Mouse (Mus musculus) midbrain, embryonic 13.5 days (tissue): ENCODE data around the gene Tyrobp. TPM values are rescaled to one million over a fixed set of nuclear protein-coding genes. Genes with fewer than 3 reads are reported as not detected.

Experiments
- ATAC-seq: fragments of 200-750 bp; cut with Nextera tagmentation; 2 replicates; pipeline ENCODE4 v1.8.0; 2017; ENCODE audit warnings: mild to moderate bottlenecking, moderate TSS enrichment, moderate library complexity
- H3K27ac ChIP-seq: fragments of 300-500 bp; sonication (generic); 2 replicates; pipeline ENCODE4 v1.5.1; 2015; ENCODE audit warnings: inconsistent platforms, mild to moderate bottlenecking, moderate library complexity
- H3K27me3 ChIP-seq: fragments of 300-500 bp; sonication (generic); 2 replicates; pipeline ENCODE4 v1.6.1; 2015; ENCODE audit warnings: mild to moderate bottlenecking, inconsistent platforms
- H3K36me3 ChIP-seq: fragments of 300-500 bp; sonication (generic); 2 replicates; pipeline ENCODE4 v1.6.1; 2015; ENCODE audit warnings: mild to moderate bottlenecking, inconsistent platforms
- H3K4me1 ChIP-seq: fragments of 300-500 bp; sonication (generic); replicated peaks from 2 replicates; pipeline ENCODE4 v1.6.1; 2015; ENCODE audit warnings: inconsistent platforms
- H3K4me2 ChIP-seq: fragments of 300-500 bp; sonication (generic); replicated peaks from 2 replicates; pipeline ENCODE4 v1.6.1; 2015; ENCODE audit warnings: moderate library complexity, mild to moderate bottlenecking, inconsistent platforms
- H3K4me3 ChIP-seq: fragments of 300-500 bp; sonication (generic); replicated peaks from 2 replicates; pipeline ENCODE4 v1.5.1; 2015; ENCODE audit warnings: mild to moderate bottlenecking, inconsistent platforms
- H3K9ac ChIP-seq: fragments of 300-500 bp; sonication (generic); replicated peaks from 2 replicates; pipeline ENCODE4 v1.6.1; 2015; ENCODE audit warnings: mild to moderate bottlenecking, inconsistent platforms
- H3K9me3 ChIP-seq: fragments of 300-500 bp; sonication (generic); 2 replicates; pipeline ENCODE4 v1.6.1; 2016; ENCODE audit warnings: mild to moderate bottlenecking, inconsistent platforms
- WGBS: fragments of 180-500 bp; shearing (Covaris S2); methylation state at CpG from one replicate; pipeline ENCODE4 v1.1.7; 2015; 5-methylcytosine and 5-hydroxymethylcytosine counted together
- polyA plus RNA-seq: library from polyadenylated mRNA; unstranded; fragments of >200 nt; fragmentation: Nextera tagmentation; extraction: Ambion mirVana; gene quantifications from 2 replicates; pipeline ENCODE4 v1.2.1, GENCODE M21; 2015

The Tyrobp gene
- polyA plus RNA-seq, 1 experiment from 2014 or later = 23.8 TPM

DNA sequence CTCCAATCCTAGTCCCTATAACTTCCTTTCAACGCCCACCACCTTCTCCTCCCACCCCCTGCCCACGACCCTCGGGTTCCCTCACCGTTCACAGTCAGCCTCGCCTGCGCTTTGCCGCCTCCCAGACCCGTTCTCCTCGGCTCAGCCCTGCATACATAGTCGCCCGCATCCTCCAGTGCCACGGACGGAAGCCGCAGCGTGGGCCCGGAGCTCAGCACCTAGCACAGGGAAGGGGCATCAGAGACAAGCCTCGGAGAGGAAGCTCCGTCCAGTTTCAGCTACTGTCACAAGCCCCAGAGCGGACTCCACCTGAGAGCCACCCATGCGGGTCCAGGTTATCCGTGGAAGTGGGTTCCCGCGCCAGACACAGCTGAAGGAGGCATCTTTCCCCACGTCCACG is 39.8 kb downstream of the Tyrobp start:
- no peak overlapping the region for H3K9ac ChIP-seq
- no peak overlapping the region for H3K27ac ChIP-seq
- peaks cover 74% of the 10 kb centered on the region for H3K27me3 ChIP-seq
- no peak for ATAC-seq
- H3K9me3 ChIP-seq = no peaks in the 10 kb centered on the region
- H3K4me3 ChIP-seq = no peak overlapping the region; the same call in 1 of the 2 replicates
- H3K4me2 ChIP-seq = peak overlapping the region; percentile 22; the same call in 1 of the 2 replicates
- WGBS = 16% methylated on average over 25 of the region's 25 CpGs
- peaks cover 32% of the 10 kb centered on the region for H3K4me1 ChIP-seq
- no peaks in the 10 kb centered on the region for H3K36me3 ChIP-seq

DNA sequence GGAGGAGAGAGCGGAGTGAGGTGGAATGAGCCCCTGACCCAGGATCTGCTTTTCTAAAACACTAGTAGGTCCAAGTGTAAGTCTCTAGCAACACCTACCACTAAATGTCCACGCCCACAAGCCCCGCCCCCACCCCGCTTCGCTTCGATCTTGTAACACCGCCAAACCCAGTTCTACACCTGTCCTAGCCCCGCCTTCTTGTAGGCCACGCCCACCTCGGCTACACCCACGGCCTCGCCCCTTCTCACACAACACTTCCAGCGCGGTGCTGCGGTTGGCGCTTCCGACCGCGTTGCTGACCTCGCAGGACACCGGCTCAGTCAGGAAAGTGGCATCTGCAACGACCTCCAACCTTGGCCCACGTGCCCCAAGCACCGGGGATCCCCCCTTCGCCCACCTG is 40.2 kb downstream of the Tyrobp start:
- peaks cover 35% of the 10 kb centered on the region for H3K4me1 ChIP-seq
- ATAC-seq = no peak
- H3K9ac ChIP-seq = no peak overlapping the region
- H3K9me3 ChIP-seq = no peaks in the 10 kb centered on the region
- H3K36me3 ChIP-seq = no peaks in the 10 kb centered on the region
- 1% methylated on average over 25 of the region's 25 CpGs for WGBS
- H3K27ac ChIP-seq = no peak overlapping the region
- H3K4me2 ChIP-seq = peak overlapping the region; percentile 22; the same call in 1 of the 2 replicates
- no peak overlapping the region for H3K4me3 ChIP-seq
- peaks cover 78% of the 10 kb centered on the region for H3K27me3 ChIP-seq

DNA sequence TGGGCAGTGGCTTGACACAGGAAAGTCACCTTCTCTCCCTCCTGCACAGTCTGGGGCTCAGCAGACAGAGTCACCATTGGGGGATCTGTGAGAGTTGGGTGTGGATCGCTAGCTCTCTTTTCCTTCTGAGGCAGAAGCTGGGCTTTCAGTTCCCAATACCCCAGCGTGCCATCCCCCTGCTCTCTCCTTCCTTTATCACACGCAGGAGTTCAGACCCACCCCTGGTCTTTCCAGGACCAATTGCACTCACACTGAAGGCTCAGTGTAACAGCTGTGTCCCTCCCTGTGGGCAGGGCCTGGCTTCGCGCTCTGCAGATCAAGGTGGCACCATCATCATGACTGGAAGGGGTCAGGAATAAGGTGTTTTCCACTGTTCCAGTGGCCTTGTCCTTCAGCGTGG is 40.7 kb downstream of the Tyrobp start:
- WGBS = 14% methylated on average over 6 of the region's 6 CpGs
- peak overlapping the region; percentile 22; the same call in 1 of the 2 replicates for H3K4me2 ChIP-seq
- H3K4me1 ChIP-seq = peaks cover 35% of the 10 kb centered on the region
- H3K9me3 ChIP-seq = no peaks in the 10 kb centered on the region
- H3K27me3 ChIP-seq = peaks cover 82% of the 10 kb centered on the region
- no peaks in the 10 kb centered on the region for H3K36me3 ChIP-seq
- no peak for ATAC-seq
- H3K4me3 ChIP-seq = no peak overlapping the region
- H3K27ac ChIP-seq = no peak overlapping the region
- no peak overlapping the region for H3K9ac ChIP-seq

DNA sequence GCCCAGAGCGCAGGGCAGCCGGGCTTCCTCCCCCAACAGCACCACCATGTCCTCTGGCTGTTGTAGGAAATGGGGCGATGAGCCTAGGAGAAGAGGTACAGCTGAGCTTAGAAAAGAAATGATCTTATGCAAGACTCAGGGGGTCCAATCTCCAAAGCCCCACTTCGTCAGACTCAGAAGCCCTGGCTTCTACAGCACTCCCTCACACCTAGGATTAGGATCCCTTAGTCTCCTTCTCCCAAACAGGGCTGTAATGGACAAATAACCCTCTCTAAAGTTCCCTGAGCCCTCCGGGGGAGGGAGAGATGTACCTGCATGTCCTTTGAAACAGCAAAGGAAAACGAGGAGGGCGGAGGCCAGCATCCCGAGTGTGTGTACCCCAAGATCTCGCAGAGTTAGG is 42.9 kb downstream of the Tyrobp start:
- ATAC-seq = no peak
- Histone ChIP-seq H3K36me3 (no peaks in the 10 kb centered on the region), H3K9me3 (no peaks in the 10 kb centered on the region), H3K9ac (peak overlapping the region; percentile 50), H3K4me2 (peak overlapping the region; percentile 58), H3K27ac (no peak overlapping the region), H3K4me1 (peaks cover 35% of the 10 kb centered on the region), H3K27me3 (peaks cover 95% of the 10 kb centered on the region), H3K4me3 (peak overlapping the region; percentile 36)
- WGBS = under 1% methylated on average over 9 of the region's 9 CpGs

DNA sequence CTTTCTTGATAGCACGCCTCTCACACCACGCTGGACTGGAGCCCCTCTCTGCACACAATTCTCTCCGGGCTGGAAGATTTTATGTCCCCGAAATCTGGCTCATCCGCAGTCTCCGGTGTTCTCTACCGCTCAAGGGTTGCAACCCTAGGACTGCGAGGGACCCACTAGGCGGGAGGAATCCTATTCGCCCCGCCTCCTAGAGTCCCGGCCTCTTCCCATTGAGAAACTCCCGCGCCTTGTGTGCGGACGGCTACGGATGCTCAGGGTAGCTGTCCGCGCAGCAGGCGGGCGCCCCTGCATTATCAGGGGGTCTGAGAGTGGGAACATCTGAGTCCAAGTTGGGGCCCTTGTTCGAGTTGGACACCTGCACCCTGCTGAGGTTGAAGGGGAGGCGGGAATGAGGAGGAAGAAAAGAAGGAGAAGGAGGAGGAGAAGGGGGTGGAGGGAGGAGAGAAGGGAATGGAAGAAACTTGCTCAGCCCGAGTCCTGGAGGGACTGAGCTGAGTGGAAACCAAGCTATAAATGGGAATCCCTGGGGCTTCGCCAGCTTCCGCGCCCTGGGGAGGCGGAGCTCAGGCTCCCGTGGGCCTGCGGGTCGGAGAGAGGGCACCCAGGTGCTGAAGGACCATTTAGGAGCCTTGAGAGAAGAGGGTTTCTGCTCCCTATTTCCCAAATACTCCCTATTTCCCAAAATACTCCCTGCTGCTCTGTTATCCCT is 43.5 kb downstream of the Tyrobp start:
- peak overlapping the region; percentile 50 for H3K9ac ChIP-seq
- peaks cover 35% of the 10 kb centered on the region for H3K4me1 ChIP-seq
- under 1% methylated on average over 31 of the region's 31 CpGs for WGBS
- no peak overlapping the region for H3K27ac ChIP-seq
- peaks cover 97% of the 10 kb centered on the region for H3K27me3 ChIP-seq
- peak overlapping the region; percentile 36 for H3K4me3 ChIP-seq
- peak; percentile 62 for ATAC-seq
- no peaks in the 10 kb centered on the region for H3K9me3 ChIP-seq
- H3K36me3 ChIP-seq = no peaks in the 10 kb centered on the region
- peak overlapping the region; percentile 58 for H3K4me2 ChIP-seq

DNA sequence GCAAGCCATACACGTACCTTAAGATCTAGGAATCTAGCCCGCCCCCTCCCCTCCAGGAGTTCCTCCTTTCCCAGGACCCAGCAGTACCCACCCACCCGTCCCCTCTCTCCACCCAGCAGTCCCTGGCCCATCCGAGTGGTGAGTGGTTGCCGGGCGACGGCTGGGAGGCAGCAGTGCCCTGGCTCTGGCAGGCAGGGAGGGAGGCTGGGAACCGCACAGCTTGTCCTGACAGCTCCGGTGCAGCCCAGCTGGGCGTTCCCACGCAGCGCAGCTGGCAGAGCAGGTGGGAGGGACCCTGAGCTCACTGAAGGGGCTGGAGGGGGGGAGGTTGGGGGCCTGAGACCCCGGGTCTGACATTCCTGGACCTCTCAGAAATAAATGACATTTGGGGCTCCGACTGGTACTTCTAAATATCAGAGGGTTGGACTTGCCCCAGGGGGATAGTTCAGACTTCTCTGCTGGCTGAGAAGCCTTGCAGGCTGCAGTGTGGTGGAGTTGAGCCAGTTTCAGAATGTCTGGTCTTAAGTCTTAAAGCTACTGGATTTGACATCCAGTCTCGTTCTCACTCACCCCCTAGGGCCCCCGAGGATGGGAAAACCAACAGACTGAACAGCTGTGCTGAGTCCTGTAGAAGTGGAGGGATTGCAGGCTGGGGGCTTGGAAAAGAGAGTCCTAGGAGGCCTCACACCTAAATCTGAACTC is 44.2 kb downstream of the Tyrobp start, which contains the start of the genes Kirrel2 and Nphs1:
Kirrel2 (minus strand) TSS at position 62 of the 702 bp plus-strand sequence.
Nphs1 (plus strand) TSS at position 687 of the 702 bp plus-strand sequence.
- H3K4me1 ChIP-seq = peaks cover 35% of the 10 kb centered on the region
- no peak within 1 kb of the TSS for H3K27ac ChIP-seq
- no peaks in the 10 kb centered on the region for H3K36me3 ChIP-seq
- peak; percentile 93 for ATAC-seq
- peak within 1 kb of the TSS; percentile 50 for H3K9ac ChIP-seq
- H3K9me3 ChIP-seq = no peaks in the 10 kb centered on the region
- H3K4me2 ChIP-seq = peak within 1 kb of the TSS; percentile 58
- peaks cover 98% of the 10 kb centered on the region for H3K27me3 ChIP-seq
- under 1% methylated on average over 16 of the region's 16 CpGs for WGBS
- peak within 1 kb of the TSS; percentile 36 for H3K4me3 ChIP-seq

DNA sequence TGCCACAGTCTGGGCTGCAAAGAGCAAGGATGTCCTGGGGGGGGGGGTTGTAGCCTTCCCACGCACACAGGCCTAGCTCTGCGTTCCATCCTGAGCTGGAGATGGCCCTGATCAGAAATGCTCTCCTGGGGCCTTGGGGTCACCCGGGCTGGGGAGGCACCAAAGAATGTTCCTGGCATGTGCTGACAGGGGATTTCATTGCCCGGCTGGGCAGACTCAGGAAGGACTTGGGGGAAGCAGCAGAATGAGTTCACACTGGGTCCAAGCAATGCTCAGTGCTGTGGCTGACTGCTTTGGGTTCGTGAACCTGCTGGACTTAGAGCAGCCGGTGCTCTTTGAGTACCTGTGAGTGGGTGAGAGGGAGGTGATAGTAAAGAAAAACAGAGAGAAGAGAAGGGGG is 45.9 kb downstream of the Tyrobp start:
- Histone ChIP-seq H3K4me2 (no peak overlapping the region), H3K4me1 (peaks cover 25% of the 10 kb centered on the region), H3K9ac (no peak overlapping the region), H3K9me3 (no peaks in the 10 kb centered on the region), H3K4me3 (no peak overlapping the region), H3K27ac (no peak overlapping the region), H3K36me3 (no peaks in the 10 kb centered on the region), H3K27me3 (peaks cover 97% of the 10 kb centered on the region)
- ATAC-seq = no peak
- WGBS = 43% methylated on average over 6 of the region's 6 CpGs

DNA sequence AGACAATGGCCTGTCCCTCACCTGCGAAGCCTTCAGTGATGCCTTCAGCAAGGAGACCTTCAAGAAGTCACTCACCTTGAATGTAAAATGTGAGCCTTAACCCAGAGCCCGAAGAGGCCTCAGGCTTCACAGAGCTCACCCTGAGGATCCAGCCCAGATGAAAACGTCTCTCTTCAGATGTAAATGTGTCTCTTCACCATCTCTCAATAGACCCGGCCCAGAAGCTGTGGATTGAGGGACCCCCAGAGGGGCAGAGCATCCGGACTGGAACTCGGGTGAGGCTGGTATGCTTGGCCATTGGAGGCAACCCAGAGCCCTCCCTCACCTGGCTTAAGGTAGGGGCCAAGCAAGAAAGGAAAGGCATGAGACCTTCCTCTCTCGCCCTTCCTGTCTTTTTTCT is 50.0 kb downstream of the Tyrobp start:
- Histone ChIP-seq H3K9me3 (no peaks in the 10 kb centered on the region), H3K9ac (no peak overlapping the region), H3K4me3 (no peak overlapping the region), H3K4me1 (peaks cover 1% of the 10 kb centered on the region), H3K4me2 (no peak overlapping the region), H3K36me3 (no peaks in the 10 kb centered on the region), H3K27me3 (peaks cover 97% of the 10 kb centered on the region), H3K27ac (no peak overlapping the region)
- 25% methylated on average over 7 of the region's 7 CpGs for WGBS
- ATAC-seq = no peak

DNA sequence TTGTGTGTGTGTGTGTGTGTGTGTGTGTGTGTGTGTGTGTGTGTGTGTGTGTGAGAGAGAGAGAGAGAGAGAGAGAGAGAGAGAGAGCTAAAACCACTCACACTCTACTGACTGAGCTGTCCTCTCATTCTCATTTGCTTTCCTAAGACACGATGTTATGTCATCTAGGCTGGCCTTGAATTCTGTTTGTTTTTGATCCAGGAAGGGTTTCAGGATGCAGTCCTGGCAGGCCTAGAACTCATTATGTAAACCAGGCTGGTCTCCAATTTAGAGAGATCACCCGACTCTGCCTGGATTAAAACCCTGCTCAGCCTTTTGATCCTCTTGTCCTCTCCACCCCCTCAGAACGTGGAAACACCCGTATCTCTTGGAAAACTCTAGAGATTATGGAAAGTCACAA is 50.4 kb downstream of the Tyrobp start:
- Histone ChIP-seq H3K27me3 (peaks cover 95% of the 10 kb centered on the region), H3K9me3 (no peaks in the 10 kb centered on the region), H3K4me1 (no peaks in the 10 kb centered on the region), H3K27ac (no peak overlapping the region), H3K36me3 (no peaks in the 10 kb centered on the region), H3K9ac (no peak overlapping the region), H3K4me2 (no peak overlapping the region), H3K4me3 (no peak overlapping the region)
- WGBS = 8% methylated on average over 4 of the region's 4 CpGs
- ATAC-seq = no peak

DNA sequence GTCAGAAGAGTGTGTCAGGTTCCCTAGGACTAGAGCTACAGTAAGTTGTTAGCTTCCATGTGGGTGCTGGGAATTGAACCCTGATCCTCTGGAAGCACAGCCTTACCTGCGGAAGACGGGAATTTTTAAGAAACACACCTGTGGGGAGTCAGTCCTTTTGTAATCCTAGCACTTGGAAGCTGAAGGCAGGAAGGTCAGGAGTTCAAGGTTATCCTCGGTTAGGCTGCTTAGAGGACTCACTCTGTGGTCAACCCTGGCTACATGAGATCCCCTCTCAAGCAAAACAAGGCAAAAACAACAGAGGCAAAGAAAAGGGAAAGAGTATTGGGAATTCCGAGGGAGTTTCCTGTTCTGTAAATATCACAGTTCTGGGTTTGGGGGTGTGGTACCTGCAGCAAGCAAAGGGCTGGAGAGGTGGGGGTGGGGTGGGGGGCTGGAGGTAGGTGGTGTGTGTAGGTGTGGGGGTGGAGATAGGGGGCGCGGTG is 51.3 kb downstream of the Tyrobp start:
- Histone ChIP-seq H3K27ac (no peak overlapping the region), H3K9me3 (no peaks in the 10 kb centered on the region), H3K4me1 (no peaks in the 10 kb centered on the region), H3K4me2 (no peak overlapping the region), H3K36me3 (no peaks in the 10 kb centered on the region), H3K27me3 (peaks cover 86% of the 10 kb centered on the region), H3K9ac (no peak overlapping the region), H3K4me3 (no peak overlapping the region)
- no peak for ATAC-seq
- WGBS = 20% methylated on average over 6 of the region's 6 CpGs
